Comparison of ENCODE assay signal across 8 mouse cellular contexts in genomic region chr9:102354561-102354973, GRCm38 (mm10). TPM values are rescaled to one million over a fixed set of nuclear protein-coding genes. Genes with fewer than 3 reads are reported as not detected.
DNase-seq lines count a peak whose midpoint lies in the region; ATAC-seq lines count a peak whose summit lies in the region.

Gene Ephb1, minus strand, starts transcription at chr9:102354693.

- ATAC-seq in megakaryocyte progenitor cell, adult 5-6 weeks (replicated peaks; ENCODE audit: poor library complexity), result peak; percentile 93

- DNase-seq in adrenal gland, adult 18-20 months (ENCODE audit: low spot score in 2 of 2), result peak; percentile 68 to 76
- peak; percentile 96 for DNase-seq in embryo, embryonic 10.5 days (ENCODE audit: low spot score)
- DNase-seq in gastrocnemius, postnatal 14 days, result peak; percentile 69
- DNase-seq in induced T-regulatory cell, adult 2 months (ENCODE audit: low read depth), result peak; percentile 70
- DNase-seq in left cerebral cortex, adult 9 months (ENCODE audit: low spot score in 2 of 2), result peak; percentile 94
- DNase-seq in right cerebral cortex, postnatal 25 days, result peak; percentile 88
- DNase-seq in T-cell, adult 2 months (ENCODE audit: low spot score), result no peak

- intact Hi-C loops in gastrocnemius, postnatal 14 days (cut with DNase I; ENCODE audit: low total_unique reads), result loop anchor here (10.0 kb wide), 2 partner anchors 430 to 1050 kb away; no protein-coding TSS in a partner anchor

RNA-seq across cellular contexts. Expression of gene Ephb1, which starts in this region (rescaled TPM):
- total RNA-seq in adrenal gland, adult 18-20 months (2021), result 1 to 10 TPM; 1.8 to 2.1 TPM
- 1 to 10 TPM; 2.6 to 3.4 TPM for total RNA-seq in gastrocnemius, postnatal 14 days (2021)
- total RNA-seq in megakaryocyte progenitor cell, adult 5-6 weeks (2015), result not detected in 2 replicates
- total RNA-seq in megakaryocyte progenitor cell, adult 5-6 weeks (2017), result not detected in 2 replicates

Comparison
In these comparisons a context has a peak if more than half of its experiments do, and no peak if none do; other contexts are left out.
1. Peak in ATAC-seq in megakaryocyte progenitor cell, adult 5-6 weeks; RNA of the gene not detected or under 1 TPM.